Mouse (Mus musculus) spleen, embryonic (tissue): ENCODE results near the gene Sema4d.

ENCODE experiments used
- CTCF ChIA-PET: fragments of 350-600 bp; sonication (Branson Sonifier 250); formaldehyde crosslinking; loops from one replicate; lab custom pipeline; 2022; lab: Charles Lee

Gene Sema4d

DNA sequence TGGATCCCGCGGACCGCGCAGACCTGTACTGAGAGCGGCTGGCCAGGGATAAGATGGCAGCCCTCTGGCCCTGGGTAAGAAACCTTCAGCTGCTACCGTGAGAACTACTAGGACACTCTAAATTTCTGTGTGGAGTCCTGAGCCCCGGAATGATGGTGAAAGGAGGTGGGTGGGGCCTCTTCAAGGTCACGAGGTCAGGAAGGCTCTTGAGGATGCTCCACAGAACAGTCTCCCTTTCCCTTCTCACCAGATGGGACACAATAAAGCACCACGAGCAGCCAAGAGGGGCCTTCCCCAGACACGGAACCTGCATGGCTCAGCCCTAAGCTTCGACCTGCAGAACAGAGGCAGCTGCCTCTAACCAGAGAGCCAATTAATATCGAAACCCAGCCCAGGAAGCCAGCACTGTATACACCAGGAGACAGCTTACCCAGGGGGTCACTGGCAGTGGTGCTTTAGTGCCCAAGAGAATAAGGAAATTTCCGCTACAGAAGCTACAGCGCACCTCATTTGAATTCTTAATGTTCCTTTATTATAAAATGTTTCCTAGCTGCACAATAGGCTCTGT, 61.4 kb downstream of the Sema4d start:
- CTCF ChIA-PET, result interaction anchor here (0.9 to 1.0 kb wide), 2 partner anchors 112 to 689 kb away, joined by 3 to 5 read pairs; no protein-coding TSS in a partner anchor

DNA sequence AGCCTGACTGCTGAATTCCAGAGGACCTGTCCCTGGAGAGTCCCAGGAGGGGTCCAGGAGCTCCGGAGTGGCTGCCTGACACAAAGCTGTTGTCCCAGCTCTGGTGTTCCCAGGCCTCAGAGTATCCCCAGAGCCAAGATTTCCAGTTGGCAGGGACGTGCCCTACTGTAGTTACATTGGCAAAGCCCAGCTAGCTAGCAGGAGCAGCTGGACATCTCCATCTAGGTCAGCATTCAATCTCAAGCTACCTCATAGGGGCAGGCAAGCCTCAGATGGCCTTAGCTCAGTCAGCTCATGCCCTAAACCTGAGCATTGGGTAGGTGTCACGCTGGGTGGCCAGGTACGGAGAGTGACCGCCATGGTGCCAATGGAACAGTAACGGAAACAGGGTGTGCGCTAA, 62.1 kb downstream of the Sema4d start:
- CTCF ChIA-PET, result no interaction called here

DNA sequence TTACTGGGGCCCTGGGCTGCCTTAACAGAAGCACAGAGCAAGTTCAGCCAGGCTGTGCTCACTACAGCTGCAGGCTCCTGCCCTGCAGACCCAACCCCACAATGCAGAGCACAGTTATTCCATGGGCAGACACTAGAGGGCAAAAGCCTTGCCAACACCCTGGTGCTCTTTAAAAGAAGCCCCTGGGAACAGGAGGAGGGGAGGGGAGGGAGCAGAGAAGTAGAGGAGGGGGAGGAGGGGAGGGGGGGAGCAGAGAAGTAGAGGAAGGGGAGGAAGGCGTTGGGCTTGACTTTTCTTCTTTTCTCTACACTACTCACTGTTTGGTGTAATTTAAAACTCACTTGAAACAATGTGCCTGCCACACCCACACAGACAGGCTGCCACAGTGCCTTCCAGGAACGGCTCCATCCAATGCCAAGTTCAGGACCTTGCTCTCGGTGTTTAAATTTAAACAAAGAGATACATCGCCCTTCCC, 63.6 kb downstream of the Sema4d start:
- CTCF ChIA-PET, result interaction anchor here (0.6 kb wide), 1 partner anchor 85 kb away, joined by 11 read pairs; no protein-coding TSS in a partner anchor

DNA sequence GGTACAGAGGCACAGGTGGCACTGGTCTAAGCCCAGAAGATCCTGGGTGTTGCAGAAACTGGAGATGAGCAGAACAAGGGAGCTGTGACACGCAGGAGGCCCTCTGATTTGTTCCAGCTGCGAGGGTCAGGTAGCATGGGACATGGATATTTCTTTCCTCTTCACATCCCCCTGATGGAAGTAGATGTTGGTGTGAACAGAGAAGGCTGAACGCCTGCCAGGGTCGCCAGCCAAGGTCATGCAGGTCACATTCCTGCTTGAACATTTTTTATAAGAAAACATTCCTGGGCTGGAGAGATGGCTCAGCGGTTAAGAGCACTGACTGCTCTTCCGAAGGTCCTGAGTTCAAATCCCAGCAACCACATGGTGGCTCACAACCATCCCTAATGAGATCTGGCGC, 66.2 kb downstream of the Sema4d start:
- CTCF ChIA-PET, result interaction anchor here (0.5 kb wide), 1 partner anchor 82 kb away, joined by 3 read pairs; no protein-coding TSS in a partner anchor

DNA sequence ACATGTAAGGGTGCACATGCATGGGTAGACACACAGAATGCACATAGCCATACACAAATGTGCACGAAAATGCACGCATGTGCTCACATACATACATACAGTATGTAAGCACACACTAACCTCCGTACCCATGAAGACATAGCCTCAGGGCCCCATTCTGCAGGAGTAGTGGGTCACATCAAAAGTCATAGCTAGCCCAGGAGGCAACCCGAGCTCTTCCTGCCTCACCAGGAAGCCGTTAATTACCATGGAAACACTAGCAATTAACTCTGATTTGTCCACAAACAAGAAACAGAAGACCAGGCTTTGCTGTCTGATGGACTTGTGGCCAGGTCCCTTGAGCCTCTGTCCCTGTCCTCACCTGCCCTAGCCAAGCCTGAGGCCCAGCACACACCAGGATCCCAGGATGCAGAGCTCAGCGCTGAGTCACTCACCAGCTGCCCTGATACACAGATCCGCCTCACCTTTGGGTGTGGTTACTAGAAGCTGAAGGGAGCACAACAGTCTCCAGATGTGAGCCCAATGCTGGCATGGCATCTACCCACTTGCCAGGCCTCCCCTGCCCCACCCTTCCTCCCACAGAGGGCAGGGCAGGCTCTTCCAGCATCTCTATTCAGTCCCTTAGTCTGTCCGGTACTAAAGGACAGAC, 67.5 kb downstream of the Sema4d start:
- CTCF ChIA-PET, result no interaction called here

DNA sequence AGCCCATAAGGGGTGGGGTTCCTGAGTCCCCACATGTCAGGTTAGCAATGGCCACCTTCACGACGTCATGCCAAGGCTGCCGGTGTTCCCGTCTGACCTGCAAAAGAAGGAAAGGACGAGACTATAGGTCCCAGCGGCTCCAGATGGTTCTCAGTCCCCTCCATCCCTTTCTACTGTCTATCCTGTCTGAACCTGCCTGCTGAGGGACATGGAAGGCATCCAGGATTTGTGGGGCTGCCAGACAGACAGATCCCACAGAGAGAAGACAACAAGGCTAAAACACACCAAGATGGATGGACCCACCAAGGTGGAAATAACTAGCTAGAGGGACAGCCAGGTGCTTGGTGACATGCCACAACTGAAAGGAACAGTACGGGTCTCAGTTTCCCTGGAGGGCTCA, 68.1 kb downstream of the Sema4d start:
- CTCF ChIA-PET, result no interaction called here

DNA sequence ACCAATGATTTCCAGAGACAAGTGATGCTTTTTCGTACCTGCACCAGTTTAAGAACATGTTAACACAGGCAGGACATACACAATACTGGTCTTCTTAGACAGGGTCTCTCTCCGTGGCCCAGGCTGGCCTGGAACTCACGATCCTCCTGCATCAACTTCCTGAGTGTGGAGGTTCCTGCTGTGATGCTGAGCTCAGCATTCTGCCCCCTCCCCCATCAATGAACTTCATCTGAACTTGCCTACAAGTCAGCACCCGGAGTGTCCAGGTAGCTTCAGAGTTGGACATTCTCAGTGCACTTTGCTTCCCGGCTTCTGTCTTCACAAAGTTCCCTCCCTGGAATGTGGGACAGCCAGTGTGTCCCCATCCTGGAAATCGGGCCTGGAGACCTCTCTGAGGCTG, 69.0 kb downstream of the Sema4d start:
- CTCF ChIA-PET, result no interaction called here

DNA sequence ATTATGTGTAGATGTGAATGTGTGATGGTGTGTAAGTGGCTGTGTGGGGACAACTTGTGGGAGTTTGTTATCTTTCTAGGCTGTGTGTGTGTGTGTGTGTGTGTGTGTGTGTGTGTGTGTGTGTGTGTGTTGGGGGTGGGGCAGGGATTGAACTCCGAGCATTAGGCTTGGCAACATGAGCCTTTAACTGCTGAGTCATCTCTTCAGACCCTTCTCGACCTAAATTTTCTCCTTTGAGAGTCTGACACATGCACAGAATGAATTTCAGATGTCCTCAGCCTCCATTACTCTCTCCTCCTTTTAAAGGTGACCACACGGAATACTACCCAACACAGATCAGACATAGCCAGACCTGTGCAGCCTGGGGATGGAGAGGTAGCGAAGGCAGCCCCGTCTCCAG, 70.4 kb downstream of the Sema4d start:
- CTCF ChIA-PET, result interaction anchor here (0.7 kb wide), 1 partner anchor 94 kb away, joined by 4 read pairs; no protein-coding TSS in a partner anchor

DNA sequence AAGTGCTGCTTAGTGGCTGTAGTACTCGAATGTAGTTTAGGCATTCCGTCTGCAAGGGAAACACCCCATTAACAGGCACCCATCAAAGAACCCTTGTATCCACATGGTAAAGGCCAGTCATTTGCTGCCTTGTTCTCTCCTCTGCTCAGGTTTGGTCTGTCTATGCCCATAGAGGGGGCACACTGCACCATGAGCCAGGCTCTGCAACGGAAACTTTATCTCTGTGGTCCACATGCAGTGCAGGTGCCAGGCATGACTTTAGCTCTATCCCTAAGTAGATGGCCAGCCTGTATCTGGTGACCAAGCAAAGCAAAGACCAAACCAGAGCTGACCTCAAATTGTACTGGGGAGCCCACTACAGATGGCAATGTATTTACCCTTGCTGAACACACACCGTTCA, 73.0 kb downstream of the Sema4d start:
- CTCF ChIA-PET, result interaction anchor here (0.6 to 1.6 kb wide), 2 partner anchors 96 to 259 kb away, joined by 3 to 7 read pairs; no protein-coding TSS in a partner anchor

DNA sequence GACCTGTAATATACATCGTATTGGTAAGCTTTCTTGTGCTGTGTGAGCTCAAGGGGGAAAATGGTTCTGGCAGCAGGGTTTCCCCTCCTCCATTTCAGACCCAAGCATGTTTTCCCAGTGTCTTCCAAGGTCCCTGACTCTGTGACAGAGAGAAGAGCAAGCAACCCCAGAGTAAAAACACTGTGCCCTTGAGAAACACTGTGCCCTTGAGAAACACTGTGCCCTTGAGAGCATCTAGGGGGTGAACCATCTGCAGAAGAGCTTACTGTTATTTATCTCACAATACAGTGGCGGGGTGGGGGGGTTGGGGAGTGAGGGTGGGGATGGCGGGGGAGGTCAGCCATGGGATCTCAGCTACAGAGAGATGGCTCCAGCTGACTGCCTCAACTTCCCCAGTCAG, 74.3 kb downstream of the Sema4d start:
- CTCF ChIA-PET, result interaction anchor here (0.5 to 1.6 kb wide), 2 partner anchors 97 to 109 kb away, joined by 3 to 5 read pairs; no protein-coding TSS in a partner anchor

DNA sequence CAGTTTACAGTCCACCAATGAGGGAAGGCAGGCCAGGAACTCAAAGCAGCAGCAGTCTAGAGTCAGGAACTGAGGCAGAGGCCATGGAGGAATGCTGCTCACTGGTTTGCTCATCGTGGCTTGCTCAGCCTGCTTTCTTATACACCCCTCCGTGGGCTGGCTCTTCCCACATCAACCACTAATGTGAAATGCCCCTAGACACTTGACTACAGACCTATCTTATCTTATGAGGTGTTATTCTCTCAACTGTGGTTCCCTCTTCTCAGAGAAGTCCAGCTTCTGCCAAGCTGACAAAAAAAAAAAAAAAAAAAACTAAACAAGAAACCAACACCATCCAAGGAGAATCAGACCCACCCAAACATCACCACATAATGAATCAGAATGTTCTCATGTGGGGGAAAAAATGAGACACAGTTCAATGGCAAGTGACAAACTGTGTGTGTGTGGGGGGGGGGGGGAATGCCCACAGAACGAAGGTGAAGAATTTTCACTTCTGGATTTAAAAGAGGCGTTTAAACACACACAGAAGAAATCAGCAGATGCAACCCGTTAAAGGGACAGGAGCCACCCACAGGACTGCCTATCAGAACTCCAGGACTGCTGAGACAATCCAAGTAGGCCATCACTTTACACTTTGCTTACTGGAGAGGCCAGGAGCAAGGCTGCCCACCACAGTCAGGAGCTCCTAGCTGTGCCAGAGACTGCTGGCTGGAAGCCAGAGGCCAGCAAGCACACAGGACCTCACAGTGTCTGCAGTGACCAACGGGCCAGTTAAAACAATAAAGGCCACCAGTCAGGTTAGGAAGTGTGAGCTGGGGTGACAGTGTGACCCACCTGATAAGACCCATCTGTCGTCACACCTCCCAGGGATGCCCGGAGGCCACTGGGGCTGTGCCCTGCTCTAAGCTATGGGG, 76.9 kb downstream of the Sema4d start:
- CTCF ChIA-PET, result interaction anchor here (0.7 kb wide), 1 partner anchor 99 kb away, joined by 4 read pairs; no protein-coding TSS in a partner anchor

DNA sequence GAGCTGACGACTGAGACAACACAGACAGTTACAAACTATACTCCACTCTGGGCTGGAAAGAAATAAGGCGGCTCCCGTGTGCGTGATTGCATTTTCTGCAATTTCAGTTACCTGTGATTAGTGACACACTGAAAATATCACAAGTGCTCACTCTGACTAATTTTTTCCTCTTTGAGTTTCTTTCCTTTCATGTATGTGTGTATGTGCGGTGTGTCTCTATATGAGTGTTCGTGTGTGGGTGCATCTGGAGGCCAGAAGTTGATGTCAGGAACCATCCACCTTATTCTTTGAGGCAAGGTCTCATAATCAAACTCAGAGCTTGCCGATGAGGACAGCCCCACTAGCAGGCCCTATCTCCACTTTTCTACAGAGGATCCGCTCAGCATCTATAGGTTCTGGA, 81.5 kb downstream of the Sema4d start:
- CTCF ChIA-PET, result no interaction called here

DNA sequence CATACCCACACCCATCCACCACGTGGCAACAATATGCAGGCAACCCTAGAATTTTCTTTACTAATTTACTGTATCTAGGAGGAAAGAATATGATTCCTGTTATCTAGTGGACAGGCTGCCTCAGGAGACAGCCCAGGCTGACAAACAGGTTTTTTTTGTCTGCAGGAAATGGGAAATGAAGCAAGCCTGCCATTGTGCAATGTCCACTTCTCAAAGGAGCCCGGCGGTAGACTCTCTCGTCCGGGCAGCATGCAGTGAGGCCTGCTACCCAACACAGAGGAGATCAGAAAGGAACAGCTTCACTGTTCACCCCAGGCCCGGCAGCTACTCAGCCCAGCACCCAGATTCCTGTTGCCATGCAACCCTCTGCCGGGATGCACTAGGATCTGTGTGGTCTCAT, 82.8 kb downstream of the Sema4d start:
- CTCF ChIA-PET, result interaction anchor here (0.6 kb wide), 2 partner anchors 18 to 320 kb away, joined by 3 to 5 read pairs; no protein-coding TSS in a partner anchor

DNA sequence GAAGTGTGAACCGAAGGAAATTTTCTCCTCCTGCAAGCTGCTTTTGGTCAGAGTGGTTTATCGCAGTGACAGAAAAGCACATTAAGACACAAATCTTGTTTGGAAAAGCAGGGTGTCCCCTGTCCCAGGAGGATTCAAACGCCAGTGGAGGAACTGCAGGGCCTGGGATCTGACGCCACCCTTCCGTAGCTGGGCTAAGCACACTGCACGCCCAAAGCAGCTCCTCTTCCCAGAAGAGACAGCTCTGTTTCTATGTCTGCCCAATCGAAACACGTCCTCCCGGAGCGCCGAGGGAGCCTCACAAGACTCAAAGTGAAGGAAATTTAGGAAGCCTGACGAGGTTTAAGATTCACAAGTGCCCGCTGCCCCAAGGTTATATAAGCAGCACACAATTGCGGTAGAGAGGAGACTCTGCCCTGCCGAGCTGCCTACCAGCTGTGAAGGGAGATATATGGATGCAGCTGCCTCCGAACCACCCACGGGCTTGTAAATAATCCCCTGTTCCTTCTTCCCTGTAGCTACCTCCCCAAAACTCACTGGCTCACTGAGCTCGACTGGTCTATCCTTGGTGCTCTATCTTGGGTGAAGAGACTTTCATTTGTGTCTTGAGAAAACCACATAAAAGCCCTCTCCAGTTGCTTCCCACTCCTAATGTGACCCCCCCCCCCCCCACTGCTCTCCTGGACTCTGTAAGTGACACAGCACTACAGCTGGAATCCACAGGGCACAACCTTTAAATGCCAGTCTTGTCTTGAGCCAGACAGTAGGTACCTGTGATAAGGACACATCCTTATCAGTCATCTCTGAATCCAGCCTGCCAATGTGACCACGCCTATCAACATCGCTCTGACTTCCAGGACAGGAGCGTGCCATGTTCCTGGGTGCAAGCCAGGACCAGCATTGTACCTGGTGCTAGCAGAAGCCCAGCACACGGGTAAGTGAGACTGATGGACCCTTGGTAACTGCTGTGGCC, 87.4 kb downstream of the Sema4d start:
- CTCF ChIA-PET, result interaction anchor here (0.8 kb wide), 1 partner anchor 9 kb away, joined by 4 read pairs; no protein-coding TSS in a partner anchor

DNA sequence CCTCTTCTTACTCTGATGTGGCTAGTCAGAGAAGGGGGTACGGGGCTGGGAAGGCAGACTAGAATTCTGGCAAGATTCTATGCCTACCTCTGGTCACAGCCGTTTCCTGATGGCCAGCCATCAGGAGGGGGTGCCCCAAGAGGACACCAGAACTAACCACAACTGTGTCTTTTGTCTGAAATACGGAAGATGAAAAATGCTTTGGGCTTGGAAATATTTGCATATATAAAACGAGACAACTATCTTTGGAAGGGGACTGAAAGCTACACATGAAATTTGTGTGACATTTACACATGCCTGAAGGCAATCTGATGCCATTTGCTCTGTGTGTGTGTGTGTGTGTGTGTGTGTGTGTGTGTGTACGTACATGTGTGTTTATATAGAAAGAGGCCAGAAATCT, 89.7 kb downstream of the Sema4d start:
- CTCF ChIA-PET, result no interaction called here

DNA sequence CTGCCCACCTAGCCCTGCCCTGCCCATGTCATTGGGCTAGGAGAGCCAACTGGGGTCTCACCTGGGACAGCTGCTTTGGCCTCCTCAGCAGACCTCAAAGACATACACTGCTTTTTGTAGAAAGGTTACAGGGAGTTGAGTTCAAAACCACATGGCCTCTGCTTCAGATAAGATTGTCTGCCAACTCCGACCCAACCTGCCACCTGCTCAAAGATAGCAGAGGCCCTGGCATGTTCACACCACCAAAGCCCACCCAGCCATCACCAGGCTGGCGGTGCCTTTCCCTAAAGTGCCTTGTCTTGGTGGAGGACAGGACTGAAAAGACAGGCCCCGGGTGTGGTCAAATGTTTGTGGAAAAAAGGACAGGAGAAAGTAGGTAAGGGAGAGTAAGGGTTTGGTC, 95.2 kb downstream of the Sema4d start:
- CTCF ChIA-PET, result no interaction called here

DNA sequence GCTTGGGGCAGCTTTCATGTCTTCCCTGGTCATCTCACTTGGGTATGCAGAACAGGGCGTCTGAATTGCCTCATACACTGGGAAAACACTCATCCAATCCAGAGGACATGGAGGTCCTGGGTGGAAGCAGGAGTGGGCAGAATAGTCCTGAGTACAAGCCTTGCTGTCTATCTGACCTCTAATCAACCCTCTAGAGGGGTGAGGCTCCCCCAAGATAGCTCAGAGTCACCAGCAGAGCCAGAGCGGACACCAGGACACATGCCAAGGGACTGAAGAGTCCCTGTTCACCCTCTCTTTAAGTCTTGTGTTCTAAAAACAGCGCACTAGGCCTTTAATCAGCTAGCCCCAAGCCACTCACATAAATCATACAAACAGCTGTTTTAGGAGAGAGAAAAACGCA, 95.7 kb downstream of the Sema4d start:
- CTCF ChIA-PET, result no interaction called here

DNA sequence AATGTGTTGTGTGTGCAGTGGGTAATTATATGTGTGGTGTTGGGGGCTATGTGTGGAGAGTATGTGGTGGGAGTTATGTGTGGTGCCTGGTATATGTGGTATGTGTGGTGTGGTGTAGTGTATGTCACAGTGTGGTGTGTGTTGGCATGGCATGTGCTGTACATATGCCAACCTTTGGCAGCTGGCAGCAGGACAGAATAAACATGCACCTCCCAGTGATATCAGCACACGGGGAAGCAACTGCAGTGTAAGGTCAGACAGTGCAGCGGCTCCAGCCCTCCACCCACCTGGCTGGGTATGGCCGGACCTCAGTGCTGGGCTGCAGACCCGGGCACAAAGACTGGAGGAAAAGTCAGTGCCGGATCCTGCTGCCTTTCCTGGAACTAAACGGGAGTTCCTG, 96.1 kb downstream of the Sema4d start:
- CTCF ChIA-PET, result no interaction called here

DNA sequence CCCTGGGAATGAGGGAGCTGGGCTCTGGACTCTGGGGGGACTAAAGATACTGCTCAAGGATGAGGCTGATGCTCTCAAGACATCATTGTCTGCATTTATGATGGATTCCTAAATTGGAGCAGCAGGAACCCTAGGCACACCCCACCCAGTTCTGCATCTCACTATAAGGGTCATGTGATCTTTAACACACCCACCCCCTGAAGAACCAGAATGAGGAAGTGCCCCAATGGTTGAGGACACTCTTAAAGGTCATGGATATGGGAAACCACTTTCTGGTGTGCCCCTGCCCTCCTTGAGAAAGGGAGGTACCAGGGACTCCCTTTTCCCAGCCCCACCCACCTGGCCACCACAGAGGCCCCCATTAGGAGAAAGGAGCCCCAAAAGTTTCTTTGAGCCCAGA, 97.1 kb downstream of the Sema4d start:
- CTCF ChIA-PET, result no interaction called here

DNA sequence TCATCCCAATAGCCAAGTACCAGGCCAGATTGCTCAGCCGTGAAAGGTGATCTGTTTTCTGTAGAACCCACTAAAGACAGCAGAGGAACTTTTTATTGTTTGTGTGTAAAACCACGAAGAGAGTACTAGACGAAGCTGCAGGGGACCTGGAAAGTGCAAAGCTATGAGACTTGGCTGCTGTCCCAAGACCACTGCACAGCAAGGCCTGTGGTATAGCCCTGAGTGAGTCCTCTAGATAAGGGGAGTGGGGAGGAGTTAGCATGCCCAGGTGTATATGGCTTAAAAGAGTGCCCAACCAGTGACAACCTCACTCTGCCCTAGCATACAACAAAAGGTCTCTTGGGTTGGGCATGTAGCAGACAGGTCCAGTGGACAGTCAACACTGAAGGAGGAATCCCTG, 104.9 kb downstream of the Sema4d start:
- CTCF ChIA-PET, result no interaction called here
